Mouse (Mus musculus): ENCODE measurements at regions not wholly inside any gene's neighbourhood (a gene's known extent, or its start where the extent isn't known, plus 50 kb on each side); places are given as distances from the start of the nearest gene placed in this dataset.

DNA sequence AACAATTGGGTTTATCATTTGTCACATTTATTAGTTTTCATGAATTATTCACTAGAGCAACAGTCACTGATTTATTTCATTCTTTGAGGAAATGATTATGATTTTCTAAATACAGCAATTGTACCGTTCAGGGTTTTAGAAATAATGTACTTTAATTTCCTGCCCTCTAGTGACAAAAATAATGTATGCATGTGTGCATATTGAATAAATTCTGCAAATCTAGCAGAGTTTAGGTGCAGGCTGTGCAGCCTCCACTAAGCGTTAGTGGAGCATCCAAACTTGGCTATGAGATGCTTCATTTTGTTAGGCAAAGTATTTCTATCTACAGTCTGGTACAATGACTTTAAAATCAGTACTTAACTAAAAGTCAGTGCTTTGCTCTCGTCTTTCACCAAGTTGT is 642.1 kb upstream of the A830018L16Rik start:
- Histone ChIP-seq H3K36me3 (ENCODE audit: insufficient read depth, low read length) (no peaks in the 10 kb centered on the region), H3K9me3 (ENCODE audit: low read length) (no peaks in the 10 kb centered on the region), H3K4me3 (ENCODE audit: low read depth, low read length) (no peak overlapping the region), H3K9ac (replicated peaks; ENCODE audit: low read depth) (no peak overlapping the region), H3K4me2 (replicated peaks; ENCODE audit: low read depth, low read length) (no peak overlapping the region), H3K4me1 (ENCODE audit: insufficient read depth, low read depth, low read length) (no peaks in the 10 kb centered on the region), H3K27me3 (replicated peaks; ENCODE audit: insufficient read depth, low read length) (no peaks in the 10 kb centered on the region), H3K27ac (ENCODE audit: low read length) (no peak overlapping the region)
- WGBS = 68% methylated on average over 3 of the region's 3 CpGs
- ATAC-seq (no peak), DNase-seq (ENCODE audit: low spot score) (peak; percentile 8)
- no peak for TF ChIP-seq EP300 (IDR thresholded peaks at IDR 0.05)
- peak; percentile 30; the same call in 1 of the 2 replicates for TF ChIP-seq CTCF (IDR thresholded peaks at IDR 0.05)

DNA sequence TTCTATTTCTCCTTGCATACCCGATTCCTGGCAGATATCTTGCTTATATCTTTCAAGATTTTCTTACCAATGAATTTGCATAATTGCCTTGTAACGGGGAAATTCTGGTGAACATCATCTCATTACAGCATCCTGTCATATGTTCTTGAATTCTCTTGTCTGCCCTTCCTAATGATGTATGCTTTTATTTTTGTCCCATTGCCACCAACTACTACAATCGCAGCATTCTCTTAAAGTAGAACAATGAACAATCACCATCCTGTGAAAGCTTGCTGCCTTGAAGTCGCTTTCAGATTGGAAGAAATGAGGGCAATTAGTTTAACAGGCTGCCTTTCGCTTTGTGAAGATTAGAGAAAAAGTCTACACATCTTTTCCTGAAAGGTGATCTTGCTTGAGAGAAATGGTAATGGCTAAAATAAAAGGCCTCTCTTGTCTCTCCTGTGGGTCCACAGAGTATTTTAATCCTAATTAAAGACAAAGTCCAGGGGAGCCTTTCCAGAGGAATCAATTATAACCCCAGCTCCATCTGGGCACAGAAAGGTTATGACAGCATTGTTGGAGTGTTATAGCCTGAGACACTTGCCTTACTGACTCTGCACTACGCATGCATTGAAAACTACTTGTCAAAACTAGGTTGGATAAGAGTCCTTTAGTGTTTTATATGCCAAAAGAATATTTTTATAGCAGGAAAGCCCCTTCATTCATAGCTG is 619.7 kb upstream of the A830018L16Rik start:
- Histone ChIP-seq H3K27ac (ENCODE audit: low read length) (no peak overlapping the region), H3K4me3 (ENCODE audit: low read depth, low read length) (no peak overlapping the region), H3K4me2 (replicated peaks; ENCODE audit: low read depth, low read length) (no peak overlapping the region), H3K36me3 (ENCODE audit: insufficient read depth, low read length) (no peaks in the 10 kb centered on the region), H3K4me1 (ENCODE audit: insufficient read depth, low read depth, low read length) (no peaks in the 10 kb centered on the region), H3K9ac (replicated peaks; ENCODE audit: low read depth) (no peak overlapping the region), H3K27me3 (replicated peaks; ENCODE audit: insufficient read depth, low read length) (no peaks in the 10 kb centered on the region), H3K9me3 (ENCODE audit: low read length) (no peaks in the 10 kb centered on the region)
- WGBS = 79% methylated on average over 6 of the region's 6 CpGs
- DNase-seq (ENCODE audit: low spot score) (no peak), ATAC-seq (no peak)
- TF ChIP-seq EP300 (IDR thresholded peaks at IDR 0.05) (no peak), CTCF (IDR thresholded peaks at IDR 0.05) (no peak)

GRCm38 (mm10) chr1:10835653-10836415 is 578.1 kb upstream of the A830018L16Rik start:
- no peaks in the 10 kb centered on the region for H3K27me3 ChIP-seq (replicated peaks; ENCODE audit: insufficient read depth, low read length)
- no peak overlapping the region for H3K9ac ChIP-seq (replicated peaks; ENCODE audit: low read depth)
- H3K4me3 ChIP-seq (ENCODE audit: low read depth, low read length) = no peak overlapping the region
- H3K36me3 ChIP-seq (ENCODE audit: insufficient read depth, low read length) = no peaks in the 10 kb centered on the region
- no peak overlapping the region for H3K27ac ChIP-seq (ENCODE audit: low read length)
- 73% methylated on average over 6 of the region's 6 CpGs for WGBS
- DNase-seq (ENCODE audit: low spot score) (peak; percentile 72), ATAC-seq (no peak)
- no peak for TF ChIP-seq EP300 (IDR thresholded peaks at IDR 0.05)
- peak; percentile 72 for TF ChIP-seq CTCF (IDR thresholded peaks at IDR 0.05)
- no peak overlapping the region for H3K4me2 ChIP-seq (replicated peaks; ENCODE audit: low read depth, low read length)
- no peaks in the 10 kb centered on the region for H3K4me1 ChIP-seq (ENCODE audit: insufficient read depth, low read depth, low read length)
- no peaks in the 10 kb centered on the region for H3K9me3 ChIP-seq (ENCODE audit: low read length)

DNA sequence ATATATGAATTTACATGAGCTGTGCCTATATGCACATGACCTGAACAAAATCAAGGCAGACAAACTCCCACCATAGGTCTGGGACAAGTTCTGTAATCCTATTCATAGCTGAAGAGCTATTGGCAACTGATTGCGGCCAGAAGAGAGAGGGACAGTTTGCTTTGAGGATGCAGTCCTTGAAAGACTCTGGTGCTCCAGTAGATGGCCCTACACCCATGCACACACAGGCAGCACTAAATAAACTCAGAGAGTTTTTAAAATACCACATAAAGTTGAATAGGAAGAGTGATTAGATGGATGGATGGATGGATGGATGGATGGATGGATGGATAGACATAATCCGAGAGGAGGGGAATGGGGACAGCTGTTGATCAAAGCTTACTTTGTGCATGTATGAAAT is 576.7 kb upstream of the A830018L16Rik start:
- peak; percentile 63 for DNase-seq (ENCODE audit: low spot score)
- Histone ChIP-seq H3K9me3 (ENCODE audit: low read length) (no peaks in the 10 kb centered on the region), H3K9ac (replicated peaks; ENCODE audit: low read depth) (no peak overlapping the region), H3K27ac (ENCODE audit: low read length) (no peak overlapping the region), H3K4me2 (replicated peaks; ENCODE audit: low read depth, low read length) (no peak overlapping the region), H3K36me3 (ENCODE audit: insufficient read depth, low read length) (no peaks in the 10 kb centered on the region), H3K4me1 (ENCODE audit: insufficient read depth, low read depth, low read length) (no peaks in the 10 kb centered on the region), H3K27me3 (replicated peaks; ENCODE audit: insufficient read depth, low read length) (no peaks in the 10 kb centered on the region), H3K4me3 (ENCODE audit: low read depth, low read length) (no peak overlapping the region)
- whole genome bisulfite sequencing = 76% methylated on average over 2 of the region's 2 CpGs
- TF ChIP-seq CTCF (IDR thresholded peaks at IDR 0.05) = peak; percentile 74
- no peak for TF ChIP-seq EP300 (IDR thresholded peaks at IDR 0.05)
- 0 out of 2 replicates have a peak, but pooled peaks have one; percentile 43 for ATAC-seq

DNA sequence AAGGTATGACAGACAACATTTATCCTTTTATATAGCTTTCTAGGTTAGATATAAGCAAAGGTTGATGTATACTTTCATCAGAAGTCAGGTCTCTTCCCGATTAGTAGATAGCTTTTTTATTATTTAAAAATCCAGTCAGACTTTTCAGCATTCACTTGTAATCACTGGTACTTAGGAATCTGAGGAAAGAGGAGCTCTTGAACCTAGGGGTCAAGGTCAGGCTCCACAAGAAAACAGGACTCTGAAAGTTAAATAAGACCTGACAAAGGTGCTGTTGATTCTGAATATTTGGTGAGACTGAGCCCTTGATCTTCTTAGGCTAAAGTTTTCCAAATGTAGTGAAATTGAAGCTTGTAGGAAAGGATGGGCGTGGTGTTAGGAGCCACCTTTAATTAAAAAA is 561.0 kb upstream of the A830018L16Rik start:
- no peak overlapping the region for H3K4me3 ChIP-seq (ENCODE audit: low read depth, low read length)
- DNase-seq (ENCODE audit: low spot score) = no peak

DNA sequence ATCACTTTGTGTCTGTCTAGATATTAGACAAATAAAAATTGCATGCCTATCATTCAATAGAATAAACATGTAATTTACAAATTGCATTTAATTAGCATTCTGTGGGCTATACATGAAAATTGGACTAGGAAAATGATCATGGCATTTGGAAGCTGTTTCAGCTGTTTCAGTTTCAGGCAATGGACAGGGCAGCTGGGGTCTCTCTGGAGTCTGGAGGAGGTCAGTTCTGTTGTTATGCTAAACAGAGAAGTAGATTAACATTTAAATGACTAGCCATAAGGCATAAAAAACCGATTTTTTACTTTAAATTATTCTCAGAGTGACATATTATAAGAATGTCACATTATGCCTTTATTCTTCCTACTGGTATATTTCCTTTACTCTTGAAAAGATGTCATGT is 559.4 kb upstream of the A830018L16Rik start:
- Histone ChIP-seq H3K27me3 (replicated peaks; ENCODE audit: insufficient read depth, low read length) (no peaks in the 10 kb centered on the region), H3K4me2 (replicated peaks; ENCODE audit: low read depth, low read length) (no peak overlapping the region), H3K9me3 (ENCODE audit: low read length) (no peaks in the 10 kb centered on the region), H3K36me3 (ENCODE audit: insufficient read depth, low read length) (no peaks in the 10 kb centered on the region), H3K9ac (replicated peaks; ENCODE audit: low read depth) (no peak overlapping the region), H3K27ac (ENCODE audit: low read length) (no peak overlapping the region), H3K4me1 (ENCODE audit: insufficient read depth, low read depth, low read length) (no peaks in the 10 kb centered on the region), H3K4me3 (ENCODE audit: low read depth, low read length) (no peak overlapping the region)
- TF ChIP-seq CTCF (IDR thresholded peaks at IDR 0.05) (no peak), EP300 (IDR thresholded peaks at IDR 0.05) (no peak)
- WGBS = 33% methylated on average over 1 of the region's 1 CpGs
- DNase-seq (ENCODE audit: low spot score) (no peak), ATAC-seq (no peak)

More for the DNA sequence above, 561.0 kb upstream of the A830018L16Rik start:
- WGBS = 59% methylated on average over 2 of the region's 2 CpGs
- Histone ChIP-seq H3K9me3 (ENCODE audit: low read length) (no peaks in the 10 kb centered on the region), H3K4me1 (ENCODE audit: insufficient read depth, low read depth, low read length) (no peaks in the 10 kb centered on the region), H3K36me3 (ENCODE audit: insufficient read depth, low read length) (no peaks in the 10 kb centered on the region), H3K9ac (replicated peaks; ENCODE audit: low read depth) (no peak overlapping the region), H3K27ac (ENCODE audit: low read length) (no peak overlapping the region), H3K27me3 (replicated peaks; ENCODE audit: insufficient read depth, low read length) (no peaks in the 10 kb centered on the region), H3K4me2 (replicated peaks; ENCODE audit: low read depth, low read length) (no peak overlapping the region)
- no peak for ATAC-seq
- no peak for TF ChIP-seq EP300 (IDR thresholded peaks at IDR 0.05)
- TF ChIP-seq CTCF (IDR thresholded peaks at IDR 0.05) = no peak

All from lung, postnatal 0 days (tissue).